9 mouse cellular contexts compared by ENCODE assay signal in the genomic region with DNA sequence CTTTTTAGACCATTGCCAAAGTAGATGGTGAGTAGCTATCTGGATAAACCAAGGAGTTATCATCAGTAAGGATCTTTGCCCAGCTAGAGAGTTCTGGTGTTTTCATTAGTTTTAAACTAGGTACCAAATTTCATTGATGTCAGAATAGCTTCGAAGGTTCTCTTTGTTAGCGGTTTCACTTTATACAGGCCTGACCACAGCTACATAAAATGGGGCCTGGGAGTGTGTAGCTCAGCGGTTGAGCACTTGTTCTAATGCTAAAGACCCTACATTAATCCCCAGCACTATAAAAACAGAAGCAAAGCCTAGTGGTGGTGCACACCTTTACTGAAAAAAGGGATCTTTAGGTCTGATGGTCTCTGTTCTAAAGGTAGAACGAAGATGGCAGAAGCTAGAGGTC. TPM values are rescaled to one million over a fixed set of nuclear protein-coding genes. Genes with fewer than 3 reads are reported as not detected.
DNase-seq lines count a peak whose midpoint lies in the region; ATAC-seq and TF ChIP-seq lines count a peak whose summit lies in the region.
"Had no signal": no experiment of that assay in that cellular context is flagged by ENCODE, and none has a peak within 500 bp of the region (broad histone marks: within the 10 kb centered on the region; RNA-seq: fewer than 3 reads in every experiment).

No protein-coding gene starts in this region.

- intact Hi-C loops in left cerebral cortex, postnatal 14 days (cut with DNase I) = no loop called here

- H3K4me3 ChIP-seq in kidney, postnatal 0 days (replicated peaks; ENCODE audit: low read depth, low read length) = no peak overlapping the region
- H3K4me3 ChIP-seq in forebrain, embryonic 13.5 days = peak overlapping the region; percentile 99
- H3K4me3 ChIP-seq in limb, embryonic 11.5 days (ENCODE audit: low read depth, low read length) = no peak overlapping the region

- peak overlapping the region; percentile 75; the same call in 1 of the 2 replicates for H3K4me2 ChIP-seq in kidney, postnatal 0 days (ENCODE audit: low read length)
- H3K4me2 ChIP-seq in forebrain, embryonic 13.5 days = peak overlapping the region; percentile 87
- peak overlapping the region; percentile 78; the same call in 1 of the 2 replicates for H3K4me2 ChIP-seq in limb, embryonic 11.5 days (ENCODE audit: low read depth, severe bottlenecking)

- H3K27ac ChIP-seq in kidney, postnatal 0 days = no peak overlapping the region
- H3K27ac ChIP-seq in forebrain, embryonic 13.5 days = no peak overlapping the region
- H3K27ac ChIP-seq in limb, embryonic 11.5 days (replicated peaks; ENCODE audit: low read depth, low read length) = no peak overlapping the region

- no peak for ATAC-seq in kidney, postnatal 0 days (replicated peaks; ENCODE audit: low FRiP score, low read depth)
- ATAC-seq in forebrain, embryonic 13.5 days = no peak
- ATAC-seq in limb, embryonic 11.5 days (ENCODE audit: insufficient number of reproducible peaks, low FRiP score, low TSS enrichment, low read depth) = no peak

- no peaks in the 10 kb centered on the region for H3K36me3 ChIP-seq in kidney, postnatal 0 days (ENCODE audit: insufficient read depth, low read length)
- H3K36me3 ChIP-seq in forebrain, embryonic 13.5 days (ENCODE audit: poor library complexity, severe bottlenecking) = peaks cover 13% of the 10 kb centered on the region
- peaks cover 10% of the 10 kb centered on the region; the same call in 1 of the 2 replicates for H3K36me3 ChIP-seq in limb, embryonic 11.5 days (ENCODE audit: control insufficient read depth, insufficient read depth, low read length)

- no peak for TF ChIP-seq CTCF in kidney, postnatal 0 days (IDR thresholded peaks at IDR 0.05; ENCODE audit: low read depth)

- no peaks in the 10 kb centered on the region for H3K27me3 ChIP-seq in kidney, postnatal 0 days (ENCODE audit: insufficient read depth, low read length)
- H3K27me3 ChIP-seq in forebrain, embryonic 13.5 days = no peaks in the 10 kb centered on the region
- H3K27me3 ChIP-seq in limb, embryonic 11.5 days (ENCODE audit: control insufficient read depth, insufficient read depth, low read length) = no peaks in the 10 kb centered on the region

- H3K9me3 ChIP-seq in kidney, postnatal 0 days (replicated peaks; ENCODE audit: low read length) = no peaks in the 10 kb centered on the region
- no peaks in the 10 kb centered on the region for H3K9me3 ChIP-seq in forebrain, embryonic 13.5 days (replicated peaks)
- no peaks in the 10 kb centered on the region for H3K9me3 ChIP-seq in limb, embryonic 11.5 days (ENCODE audit: control insufficient read depth, low read length)

- H3K4me1 ChIP-seq in kidney, postnatal 0 days (replicated peaks; ENCODE audit: insufficient read depth, low read length) = 0 out of 2 replicates have a peak, but pooled peaks cover 4% of the 10 kb centered on the region
- H3K4me1 ChIP-seq in forebrain, embryonic 13.5 days = peaks cover 17% of the 10 kb centered on the region
- no peaks in the 10 kb centered on the region for H3K4me1 ChIP-seq in limb, embryonic 11.5 days (ENCODE audit: control insufficient read depth, insufficient read depth, low read length)

- DNase-seq in kidney, postnatal 0 days (ENCODE audit: low spot score) = no peak
- no peak for DNase-seq in kidney, adult 8-10 months
- DNase-seq in limb, embryonic 11.5 days (ENCODE audit: low spot score) = no peak
- peak; percentile 22 for DNase-seq in naive thymus-derived CD4-positive, alpha-beta T cell, adult 2 months (ENCODE audit: low read depth)
- DNase-seq in spleen, postnatal 14 days (ENCODE audit: low spot score in 2 of 2) = no peak
- no peak for DNase-seq in left cerebral cortex, postnatal 14 days (ENCODE audit: low spot score in 2 of 2)
- no peak for DNase-seq in frontal cortex, postnatal 14 days (ENCODE audit: low spot score in 2 of 2)
- DNase-seq: gastrocnemius, postnatal 25 days had no signal

- WGBS in kidney, postnatal 0 days = 71% methylated on average over 4 of the region's 4 CpGs
- WGBS in forebrain, embryonic 13.5 days = 67% methylated on average over 4 of the region's 4 CpGs
- 72% methylated on average over 4 of the region's 4 CpGs for WGBS in limb, embryonic 11.5 days

- no peak overlapping the region for H3K9ac ChIP-seq in kidney, postnatal 0 days (ENCODE audit: low read depth, low read length)
- peak overlapping the region; percentile 97 for H3K9ac ChIP-seq in forebrain, embryonic 13.5 days
- no peak overlapping the region for H3K9ac ChIP-seq in limb, embryonic 11.5 days (ENCODE audit: low read length)

RNA-seq across cellular contexts. Expression of a gene that starts 6.3 kb away (rescaled TPM):
- polyA plus RNA-seq in kidney, postnatal 0 days (2015; fragmentation: Nextera tagmentation; extraction: Ambion mirVana) = 187 and 188 TPM in 2 replicates
- polyA plus RNA-seq in forebrain, embryonic 13.5 days (2015; fragmentation: Nextera tagmentation; extraction: Ambion mirVana) = 194 and 212 TPM in 2 replicates
- 263 and 275 TPM in 2 replicates for polyA plus RNA-seq in limb, embryonic 11.5 days (2014; fragmentation: Nextera tagmentation; extraction: Ambion mirVana)
- total RNA-seq in left cerebral cortex, postnatal 14 days (2021) = 100 to 1,000 TPM; 120 to 124 TPM

RNA-seq across cellular contexts. Expression of a gene that starts 59.2 kb away (rescaled TPM):
- 0.18 and 0.34 TPM in 2 replicates for polyA plus RNA-seq in kidney, postnatal 0 days (2015; fragmentation: Nextera tagmentation; extraction: Ambion mirVana)
- 3.0 and 4.1 TPM in 2 replicates for polyA plus RNA-seq in forebrain, embryonic 13.5 days (2015; fragmentation: Nextera tagmentation; extraction: Ambion mirVana)
- 1.3 and 1.9 TPM in 2 replicates for polyA plus RNA-seq in limb, embryonic 11.5 days (2014; fragmentation: Nextera tagmentation; extraction: Ambion mirVana)
- total RNA-seq in left cerebral cortex, postnatal 14 days (2021) = not detected
